Comparison of ENCODE assay signal across 17 mouse cellular contexts in genomic region chr17:51552277-51553015, GRCm38 (mm10).
"Had no signal": no experiment of that assay in that cellular context is flagged by ENCODE, and none has a peak within 500 bp of the region (broad histone marks: within the 10 kb centered on the region; RNA-seq: fewer than 3 reads in every experiment).

No protein-coding gene starts in this region.

- H3K27ac ChIP-seq: layer of hippocampus, adult 2 months; lung, embryonic 15.5 days; midbrain, embryonic 12.5 days; midbrain, embryonic 15.5 days; neural tube, embryonic 12.5 days; neural tube, embryonic 15.5 days had no signal

- H3K9me3 ChIP-seq: lung, embryonic 15.5 days; midbrain, embryonic 12.5 days; midbrain, embryonic 15.5 days; neural tube, embryonic 12.5 days; neural tube, embryonic 15.5 days had no signal

- DNase-seq: kidney, adult 18-20 months; kidney, adult 9 months; kidney, postnatal 14 days; kidney, postnatal 4 days; layer of hippocampus, adult 9-11 months; lung, adult 18-20 months; lung, postnatal 10 days; lung, postnatal 36 days; thymus, adult 18-20 months; thymus, postnatal 36 days had no signal

- H3K27me3 ChIP-seq: lung, embryonic 15.5 days; midbrain, embryonic 12.5 days; midbrain, embryonic 15.5 days; neural tube, embryonic 12.5 days; neural tube, embryonic 15.5 days had no signal

- H3K4me2 ChIP-seq: lung, embryonic 15.5 days; midbrain, embryonic 12.5 days; midbrain, embryonic 15.5 days; neural tube, embryonic 12.5 days; neural tube, embryonic 15.5 days had no signal

- H3K36me3 ChIP-seq: lung, embryonic 15.5 days; midbrain, embryonic 12.5 days; midbrain, embryonic 15.5 days; neural tube, embryonic 12.5 days; neural tube, embryonic 15.5 days had no signal

- H3K4me1 ChIP-seq: lung, embryonic 15.5 days; midbrain, embryonic 12.5 days; midbrain, embryonic 15.5 days; neural tube, embryonic 12.5 days; neural tube, embryonic 15.5 days had no signal

- H3K4me3 ChIP-seq: layer of hippocampus, adult 2 months; lung, embryonic 15.5 days; midbrain, embryonic 12.5 days; midbrain, embryonic 15.5 days; neural tube, embryonic 12.5 days; neural tube, embryonic 15.5 days had no signal

- ATAC-seq: intestine, embryonic 16.5 days; midbrain, embryonic 15.5 days had no signal

- H3K9ac ChIP-seq: lung, embryonic 15.5 days; midbrain, embryonic 12.5 days; midbrain, embryonic 15.5 days; neural tube, embryonic 12.5 days; neural tube, embryonic 15.5 days had no signal
